Mouse (Mus musculus): Measurements from ENCODE around the gene Os9.
"Not testable (repeated sequence)": the region's sequence is repeated elsewhere in the genome, so short reads cannot be mapped to it uniquely, and the experiment has no call there.

Os9 gene

DNA sequence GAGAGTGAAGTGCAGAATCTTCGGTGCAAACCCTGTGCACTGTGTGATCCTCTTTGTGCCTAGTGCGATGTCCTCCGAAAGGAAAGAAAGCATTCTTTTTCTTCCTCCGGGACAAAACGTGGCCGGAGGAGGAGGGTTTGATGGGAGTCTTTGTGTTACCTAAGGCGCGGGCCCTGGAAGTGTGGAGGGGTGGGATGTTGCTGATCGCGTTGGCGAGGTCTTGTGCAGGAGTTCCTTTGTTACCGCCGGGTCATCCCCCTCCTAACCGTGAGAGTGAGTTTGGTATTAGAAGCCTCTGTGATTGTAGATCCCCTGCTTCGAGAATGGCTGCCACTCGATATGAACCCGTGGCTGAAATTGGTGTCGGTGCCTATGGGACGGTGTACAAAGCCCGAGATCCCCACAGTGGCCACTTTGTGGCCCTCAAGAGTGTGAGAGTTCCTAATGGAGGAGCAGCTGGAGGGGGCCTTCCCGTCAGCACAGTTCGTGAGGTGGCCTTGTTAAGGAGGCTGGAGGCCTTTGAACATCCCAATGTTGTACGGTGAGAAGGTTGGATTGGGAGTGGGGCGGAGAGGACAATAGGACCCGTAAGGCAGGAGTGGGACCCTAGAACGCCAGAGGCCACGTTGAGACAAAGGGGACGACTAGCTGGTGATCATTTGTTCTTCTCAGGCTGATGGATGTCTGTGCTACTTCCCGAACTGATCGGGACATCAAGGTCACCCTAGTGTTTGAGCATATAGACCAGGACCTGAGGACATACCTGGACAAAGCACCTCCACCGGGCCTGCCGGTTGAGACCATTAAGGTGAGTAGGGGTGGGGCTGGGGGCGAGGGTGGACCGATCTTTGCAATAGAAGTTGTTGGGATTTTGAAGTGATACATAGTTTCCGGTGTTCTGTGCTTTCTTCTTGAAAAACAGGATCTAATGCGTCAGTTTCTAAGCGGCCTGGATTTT lies 56.7 kb downstream of the Os9 start:
- DNase-seq (ENCODE audit: low read depth, low spot score): no peak

DNA sequence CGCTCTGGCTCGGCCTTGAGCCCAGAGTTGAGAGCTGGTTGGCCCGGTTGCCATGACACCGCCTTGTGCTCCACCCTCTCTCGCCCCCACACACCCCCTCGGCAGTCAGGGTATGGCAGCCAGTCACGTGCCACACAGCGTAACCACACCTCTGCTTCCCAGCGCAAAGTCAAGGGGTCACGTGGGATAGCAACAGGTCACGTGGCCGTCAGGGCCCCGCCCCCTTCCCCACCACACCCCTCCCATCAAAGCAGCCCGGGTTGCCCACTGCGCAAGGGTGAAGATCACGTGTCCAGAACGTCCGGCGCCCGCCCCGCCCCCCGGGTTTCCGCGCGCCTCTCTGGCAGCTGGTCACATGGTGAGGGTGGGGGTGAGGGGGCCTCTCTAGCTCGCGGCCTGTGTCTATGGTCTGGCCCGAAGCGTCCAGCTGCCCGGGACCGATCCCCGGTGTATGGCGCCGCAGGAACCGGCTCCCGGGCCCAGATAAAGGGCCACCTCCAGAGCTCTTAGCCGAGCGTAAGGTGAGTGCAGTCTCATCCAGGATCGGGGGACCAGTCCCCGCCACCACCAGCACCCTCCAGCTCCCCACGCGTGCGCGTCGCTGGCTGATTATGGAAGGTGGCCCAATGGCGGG lies 57.6 kb downstream of the Os9 start, which contains the start of gene Cdk4:
Gene Cdk4 (plus strand): TSS at position 296 of the 634 bp plus-strand sequence.
- peak; percentile 100 for DNase-seq (ENCODE audit: low read depth, low spot score)

DNA sequence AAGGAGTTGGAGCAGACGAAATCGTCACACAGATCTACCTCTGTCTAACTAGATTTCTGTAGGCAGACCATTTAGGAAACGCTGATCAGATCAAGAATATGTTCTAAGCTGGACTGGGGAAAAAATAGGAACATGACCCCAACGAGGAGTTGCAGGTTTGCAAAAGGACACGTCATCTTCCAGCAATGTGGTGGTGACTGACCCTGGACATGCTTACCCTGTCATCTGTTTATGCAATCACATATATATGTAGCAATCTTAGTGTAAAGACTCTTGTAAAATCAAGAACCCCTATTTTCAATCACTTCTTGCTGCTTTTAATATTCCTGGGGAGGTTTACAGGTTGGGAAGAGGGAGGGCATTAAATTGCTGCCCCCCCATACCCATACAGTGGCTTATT lies 58.4 kb downstream of the Os9 start:
- DNase-seq (ENCODE audit: low read depth, low spot score): no peak

DNA sequence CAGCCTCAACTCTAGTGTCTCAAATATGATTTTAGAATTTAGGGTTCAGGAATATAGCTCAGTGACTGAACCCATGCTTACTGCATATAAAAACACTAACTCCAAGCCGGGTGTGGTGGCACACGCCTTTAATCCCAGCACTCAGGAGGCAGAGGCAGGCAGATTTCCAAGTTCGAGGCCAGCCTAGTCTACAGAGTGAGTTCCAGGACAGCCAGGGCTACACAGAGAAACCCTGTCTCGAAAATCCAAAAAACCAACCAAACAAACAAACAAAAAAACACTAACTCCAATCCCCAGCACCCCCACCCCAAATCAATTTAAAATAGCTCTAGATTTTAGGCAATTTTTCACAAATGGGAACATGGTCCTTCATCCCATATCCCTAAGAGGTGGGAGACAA lies 58.8 kb downstream of the Os9 start:
- not testable (repeated sequence) for DNase-seq (ENCODE audit: low read depth, low spot score)

DNA sequence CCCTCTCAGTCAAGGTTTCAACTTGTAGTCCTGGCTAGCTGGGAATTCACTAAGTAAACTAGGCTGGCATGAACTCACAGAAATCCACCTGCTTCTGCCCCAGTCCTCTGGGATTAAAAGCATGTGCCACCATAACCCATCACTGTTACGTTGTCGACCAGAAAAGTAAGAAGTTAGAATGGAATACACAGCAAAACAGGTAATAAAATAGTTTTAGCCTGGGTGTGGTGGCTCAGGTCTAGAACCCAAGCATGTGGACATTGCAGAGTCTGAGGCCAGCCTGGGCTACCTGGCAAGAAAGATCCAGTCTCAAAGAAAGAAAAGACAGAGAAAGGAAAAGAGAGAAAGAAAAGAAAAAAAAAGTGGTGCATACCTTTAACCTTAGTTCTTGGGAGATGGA lies 59.4 kb downstream of the Os9 start:
- DNase-seq (ENCODE audit: low read depth, low spot score): no peak

DNA sequence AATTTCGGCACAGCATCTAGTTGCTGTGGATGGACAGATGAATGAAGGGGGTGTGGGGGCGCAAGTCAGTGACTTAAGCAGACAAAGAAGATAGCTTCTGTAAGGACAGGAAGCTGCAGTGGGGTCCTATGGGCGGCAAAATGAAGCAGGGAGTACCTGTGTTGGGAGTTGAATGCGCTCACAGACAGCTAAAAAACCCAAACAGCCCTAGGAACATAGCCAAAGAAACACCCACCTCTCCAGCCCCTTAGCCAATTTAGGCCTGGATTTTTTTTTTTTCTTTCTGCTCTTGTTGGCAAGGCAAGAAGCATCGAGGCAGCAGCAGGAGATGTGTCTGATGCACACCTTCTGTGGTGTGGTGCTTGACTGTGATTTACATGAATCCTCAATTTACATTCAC lies 59.8 kb downstream of the Os9 start:
- no peak for DNase-seq (ENCODE audit: low read depth, low spot score)

DNA sequence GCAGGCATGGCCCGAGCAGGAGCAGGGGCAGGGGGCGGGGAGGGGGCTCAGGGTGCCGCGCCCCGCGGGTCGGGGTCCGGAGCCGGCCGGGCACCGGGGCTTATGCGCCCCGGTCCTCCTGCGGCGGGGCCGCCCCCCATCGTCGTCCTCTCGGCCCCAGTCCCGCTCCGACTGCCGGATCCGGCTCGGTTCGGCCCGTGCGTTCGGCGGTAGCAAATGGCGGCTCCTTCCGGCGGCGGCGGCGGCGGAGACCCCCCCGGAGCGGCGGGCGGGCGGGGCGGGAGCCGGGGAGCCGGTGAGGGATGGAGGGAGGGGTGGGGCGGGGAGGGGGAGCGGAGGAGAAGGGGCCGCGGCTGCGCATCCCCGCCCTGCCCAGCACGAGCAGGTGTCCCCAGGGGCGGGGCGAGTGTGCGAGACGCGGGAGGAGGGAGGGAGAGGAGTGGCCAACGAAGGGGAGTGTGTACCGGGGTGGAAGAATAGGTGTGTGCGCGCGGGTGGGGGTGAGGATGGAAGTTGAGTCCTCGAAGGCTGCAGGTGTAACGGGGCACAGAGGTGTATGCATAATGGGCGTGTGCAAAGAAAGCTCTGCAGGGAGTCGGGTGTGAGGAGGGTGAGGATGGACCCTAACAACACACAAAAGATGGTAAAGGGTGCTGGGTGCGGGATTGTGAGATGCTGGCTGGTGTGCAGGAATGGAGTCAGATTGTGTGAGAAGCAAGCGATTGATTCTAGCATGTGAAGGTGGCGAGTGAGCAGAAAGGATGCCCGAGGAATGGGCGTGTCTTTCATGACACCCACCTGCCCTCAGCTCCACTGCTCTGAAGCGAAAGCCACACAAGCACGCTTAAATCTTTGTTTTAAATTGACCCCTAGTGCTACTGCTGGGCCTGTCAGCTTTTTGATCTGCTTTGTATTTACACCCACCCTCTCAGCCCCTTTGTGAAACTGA lies 60.7 kb downstream of the Os9 start, which contains the start of gene March9:
Gene March9 (minus strand): TSS at position 217 of the 949 bp plus-strand sequence.
- DNase-seq (ENCODE audit: low read depth, low spot score): peak; percentile 81

DNA sequence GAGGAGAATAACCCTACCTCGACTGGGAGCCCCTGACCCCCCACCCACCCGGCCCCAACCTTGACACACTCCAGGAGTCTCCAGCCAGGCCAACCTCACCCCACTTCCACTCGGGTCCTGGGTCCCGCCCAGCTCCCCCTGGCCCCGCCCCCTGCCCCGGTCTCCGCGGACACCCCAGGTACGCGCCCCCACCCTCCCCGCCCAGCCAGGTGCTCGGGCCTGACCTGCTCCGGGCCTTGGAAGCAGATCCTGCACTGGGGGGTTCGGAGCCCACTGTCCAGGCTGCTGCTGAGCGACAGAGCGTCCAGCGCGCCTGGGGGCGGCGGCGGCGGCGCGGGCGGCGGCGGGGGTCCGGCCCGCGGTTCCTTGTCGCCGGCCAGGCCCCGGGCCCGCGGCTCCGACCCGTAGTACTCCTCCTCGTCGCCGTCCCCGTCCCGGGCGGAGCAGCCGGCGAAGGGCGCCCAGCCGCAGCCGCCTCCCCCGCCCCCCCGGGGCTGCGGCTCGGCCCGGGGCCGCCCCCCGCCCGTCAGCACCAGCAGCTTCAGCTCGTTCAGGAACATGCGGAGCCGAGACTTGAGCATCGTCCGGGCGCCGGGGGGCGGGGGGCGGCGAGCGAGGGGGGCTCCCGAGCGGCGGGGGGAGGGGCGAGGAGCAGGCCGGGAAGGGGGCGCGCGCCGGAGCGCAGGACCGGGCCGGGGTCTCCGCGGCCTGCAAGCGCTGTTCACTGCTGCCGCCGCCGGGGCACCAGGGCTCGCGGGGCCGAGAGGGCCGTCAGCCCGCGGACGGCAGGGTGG lies 61.6 kb downstream of the Os9 start:
- no peak for DNase-seq (ENCODE audit: low read depth, low spot score)

DNA sequence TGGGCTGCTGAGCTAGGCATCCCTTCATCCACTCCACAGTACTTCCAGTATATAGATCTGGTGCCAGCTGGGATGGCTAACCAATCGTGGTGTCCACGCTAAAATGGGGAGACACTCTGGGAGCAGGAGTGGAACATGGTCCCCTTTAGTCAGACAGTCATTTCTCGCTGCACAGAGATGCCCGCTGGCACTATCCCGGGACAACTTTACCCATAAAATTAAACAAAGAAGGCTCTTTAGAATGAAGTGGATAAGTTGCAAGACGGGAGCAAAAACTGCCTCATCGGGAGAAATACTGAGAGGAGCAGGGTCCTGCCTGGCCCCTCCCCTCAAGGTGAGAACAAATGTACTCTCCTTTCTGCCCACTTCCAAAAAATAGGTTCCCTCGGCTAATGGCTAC lies 62.2 kb downstream of the Os9 start:
- no peak for DNase-seq (ENCODE audit: low read depth, low spot score)

DNA sequence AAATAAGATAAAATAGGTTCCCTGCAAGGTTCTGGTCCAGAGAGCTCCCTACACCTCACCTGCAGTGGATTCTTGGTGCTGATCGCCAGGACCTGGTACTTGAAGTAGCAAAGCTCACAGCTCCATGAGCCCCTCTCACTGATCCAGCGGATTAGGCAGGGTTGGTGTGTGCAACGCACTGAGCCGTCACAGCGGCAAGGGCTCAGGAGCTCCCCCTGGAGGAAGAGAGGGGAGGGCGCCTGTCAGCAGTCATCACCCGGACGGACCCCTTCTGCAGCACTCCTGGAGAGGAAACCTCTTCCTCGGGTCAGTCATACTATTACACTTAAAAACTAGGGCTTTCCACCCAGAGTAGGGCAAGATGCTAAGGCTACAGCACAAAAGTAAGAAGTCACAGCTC lies 62.8 kb downstream of the Os9 start:
- peak; percentile 86 for DNase-seq (ENCODE audit: low read depth, low spot score)

DNA sequence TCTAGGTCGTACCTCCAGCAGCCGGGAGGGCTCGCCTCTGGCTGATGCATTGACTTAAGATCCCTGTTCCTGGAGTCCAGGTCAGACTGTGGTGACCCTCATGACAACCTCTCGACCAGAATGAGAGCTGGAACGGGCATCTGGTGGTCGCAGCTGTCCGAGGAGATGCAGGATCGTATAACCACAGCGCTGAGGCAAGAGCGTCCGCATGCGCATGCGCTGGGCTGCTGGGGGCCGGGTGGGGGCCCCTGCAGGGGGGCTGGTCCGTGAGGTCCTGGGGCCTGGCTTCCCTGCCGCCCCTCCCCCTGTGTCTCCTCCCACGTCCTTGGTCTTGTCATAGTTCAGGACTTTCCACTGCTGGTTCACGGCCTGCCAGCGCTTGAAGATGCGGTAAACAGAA lies 64.4 kb downstream of the Os9 start:
- no peak for DNase-seq (ENCODE audit: low read depth, low spot score)

DNA sequence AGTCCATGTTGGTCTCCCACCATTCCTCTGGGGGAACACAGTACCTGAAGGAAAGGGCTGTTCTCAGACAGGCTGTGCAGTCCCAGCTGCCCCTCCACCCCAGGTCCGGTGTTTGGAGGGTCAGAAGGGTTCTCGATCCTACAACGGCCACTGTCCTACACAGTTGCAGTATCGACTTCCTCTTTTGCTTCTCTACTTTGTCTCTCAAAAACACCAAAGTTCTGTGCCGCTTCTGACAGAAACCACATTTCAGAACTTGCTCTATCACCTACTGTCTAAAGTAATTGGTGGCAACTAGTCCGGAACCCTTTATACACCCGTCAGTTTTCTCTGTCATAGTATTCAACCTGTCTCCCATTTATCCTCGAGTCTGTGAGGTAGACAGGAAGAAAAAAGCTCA lies 65.5 kb downstream of the Os9 start:
- DNase-seq (ENCODE audit: low read depth, low spot score): no peak

DNA sequence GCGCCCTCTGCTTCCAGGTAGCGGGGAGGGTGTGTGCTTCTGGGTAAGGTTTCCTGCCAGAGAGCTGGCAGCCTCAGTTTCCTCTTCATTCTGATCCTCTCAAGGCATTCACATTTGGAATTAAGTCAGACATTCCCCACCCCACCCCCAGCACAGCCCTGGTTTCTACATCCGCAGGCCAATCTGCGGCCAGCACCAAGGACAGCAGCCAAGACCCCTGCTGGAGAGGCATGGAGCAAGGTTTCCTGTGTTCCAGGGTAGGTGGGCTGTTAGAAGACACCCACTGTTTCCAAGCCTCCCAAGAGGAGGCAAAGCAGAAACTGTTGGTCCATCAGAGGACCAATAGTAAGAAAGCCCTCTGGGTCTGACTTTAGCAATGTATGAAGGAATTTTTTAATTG lies 66.3 kb downstream of the Os9 start:
- no peak for DNase-seq (ENCODE audit: low read depth, low spot score)

DNA sequence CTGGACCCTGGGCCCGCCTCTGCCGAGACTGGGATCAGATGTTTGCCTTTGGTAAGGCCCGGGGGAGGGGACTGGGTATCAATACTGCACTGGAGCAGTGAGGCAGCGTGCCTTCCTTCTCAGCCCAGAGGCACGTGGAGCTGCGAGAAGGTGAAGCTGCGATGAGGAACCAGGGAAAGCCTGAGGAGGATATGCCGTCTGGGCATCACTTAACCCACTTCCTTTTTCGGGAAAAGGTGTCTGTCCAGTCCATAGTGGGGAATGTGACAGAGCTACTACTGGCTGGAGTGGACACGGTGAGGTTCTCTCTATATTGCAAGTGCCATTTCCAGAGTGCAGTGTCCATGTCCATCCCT lies 70.8 kb downstream of the Os9 start:
- no peak for DNase-seq (ENCODE audit: low read depth, low spot score)

DNA sequence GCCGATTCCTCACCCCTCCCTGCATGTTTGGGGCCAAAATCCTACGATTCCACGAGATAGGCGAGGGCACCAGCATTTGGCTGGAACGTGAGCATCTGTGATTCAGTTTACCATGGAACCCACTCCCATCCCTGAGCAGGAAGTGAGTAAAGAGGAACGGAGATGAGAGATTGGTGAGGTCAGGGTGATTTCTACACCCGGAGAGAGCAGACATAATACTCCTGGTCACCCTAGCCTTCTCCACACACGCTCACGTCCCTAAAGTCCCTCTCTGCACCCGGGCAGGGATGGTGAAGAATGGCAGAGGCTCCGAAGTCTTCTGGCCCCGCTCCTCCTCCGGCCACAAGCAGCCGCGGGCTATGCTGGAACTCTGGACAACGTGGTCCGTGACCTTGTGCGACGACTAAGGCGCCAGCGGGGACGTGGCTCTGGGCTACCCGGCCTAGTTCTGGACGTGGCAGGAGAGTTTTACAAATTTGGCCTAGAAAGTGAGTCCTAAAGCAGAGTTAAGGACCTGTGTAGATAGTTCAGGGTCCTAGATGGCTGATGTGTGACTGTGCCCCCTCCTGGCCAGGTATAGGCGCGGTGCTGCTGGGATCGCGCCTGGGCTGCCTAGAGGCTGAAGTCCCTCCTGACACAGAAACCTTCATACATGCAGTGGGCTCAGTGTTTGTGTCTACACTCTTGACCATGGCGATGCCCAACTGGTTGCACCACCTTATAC lies 71.4 kb downstream of the Os9 start:
- peak; percentile 63 for DNase-seq (ENCODE audit: low read depth, low spot score)

DNA sequence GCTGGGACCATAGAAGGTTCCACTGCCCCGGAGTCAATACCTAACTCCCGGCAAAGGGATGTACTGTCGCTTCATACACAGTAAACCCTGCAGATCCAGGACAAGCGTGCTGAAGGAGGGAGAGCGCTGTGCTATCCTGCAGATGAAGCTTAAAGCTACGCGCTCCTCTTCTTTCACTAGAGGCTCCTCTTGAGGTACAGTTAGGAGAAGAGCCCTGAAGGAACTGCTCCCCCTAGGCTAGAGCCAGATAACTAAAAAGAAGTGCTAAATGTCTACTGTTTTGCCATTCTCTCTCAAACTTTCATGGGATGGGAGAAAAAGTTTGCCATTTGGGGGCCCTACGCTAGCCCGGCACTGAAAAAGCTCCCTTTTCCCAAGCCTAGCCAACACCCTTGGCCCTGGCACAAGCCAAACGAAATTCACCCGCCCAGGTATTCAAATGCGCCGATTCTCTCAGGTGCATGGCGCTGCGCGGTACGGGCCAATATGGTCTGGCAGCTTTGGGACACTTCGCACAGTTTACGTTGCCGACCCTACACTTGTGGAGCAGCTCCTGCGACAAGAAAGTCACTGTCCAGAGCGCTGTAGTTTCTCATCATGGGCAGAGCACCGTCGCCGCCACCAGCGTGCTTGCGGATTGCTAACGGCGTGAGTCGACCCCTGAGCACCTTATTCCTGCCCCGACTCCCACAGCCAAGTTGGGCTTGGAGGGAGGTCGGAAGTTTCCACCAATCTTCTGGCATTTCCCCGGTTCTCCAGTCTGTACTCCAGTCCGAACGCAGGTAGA lies 72.1 kb downstream of the Os9 start:
- DNase-seq (ENCODE audit: low read depth, low spot score): no peak

DNA sequence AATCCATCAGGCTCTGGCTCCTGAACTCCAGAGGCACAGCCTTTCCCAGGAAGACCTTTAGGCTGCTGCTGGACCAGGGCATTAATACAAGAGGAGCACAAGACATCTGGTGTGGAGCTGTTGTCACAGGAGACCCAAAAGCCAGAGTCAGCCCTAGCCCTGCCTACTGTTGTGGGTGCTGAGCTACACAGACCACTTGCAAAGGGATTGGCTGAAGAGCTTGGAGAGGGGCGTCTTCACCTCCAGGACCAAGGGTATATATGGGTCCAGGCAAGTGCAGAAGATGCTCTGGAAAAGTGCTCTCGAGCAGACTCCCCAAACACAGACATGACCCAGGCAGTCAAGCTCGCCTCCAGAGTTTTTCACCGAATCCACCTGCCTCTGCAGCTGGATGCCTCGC lies 73.0 kb downstream of the Os9 start, which contains the start of gene Cyp27b1:
Gene Cyp27b1 (plus strand): TSS at position 297 of the 400 bp plus-strand sequence.
- DNase-seq (ENCODE audit: low read depth, low spot score): no peak
